Mouse (Mus musculus): ENCODE data around the gene Rab3gap2. TPM values are rescaled to one million over a fixed set of nuclear protein-coding genes. Genes with fewer than 3 reads are reported as not detected.

The Rab3gap2 gene
- 40.5 and 55.1 TPM in 2 replicates for total RNA-seq (2014; fragmentation: Nextera tagmentation)
- total RNA-seq (2017), result 41.1 and 41.6 TPM in 2 replicates

DNA sequence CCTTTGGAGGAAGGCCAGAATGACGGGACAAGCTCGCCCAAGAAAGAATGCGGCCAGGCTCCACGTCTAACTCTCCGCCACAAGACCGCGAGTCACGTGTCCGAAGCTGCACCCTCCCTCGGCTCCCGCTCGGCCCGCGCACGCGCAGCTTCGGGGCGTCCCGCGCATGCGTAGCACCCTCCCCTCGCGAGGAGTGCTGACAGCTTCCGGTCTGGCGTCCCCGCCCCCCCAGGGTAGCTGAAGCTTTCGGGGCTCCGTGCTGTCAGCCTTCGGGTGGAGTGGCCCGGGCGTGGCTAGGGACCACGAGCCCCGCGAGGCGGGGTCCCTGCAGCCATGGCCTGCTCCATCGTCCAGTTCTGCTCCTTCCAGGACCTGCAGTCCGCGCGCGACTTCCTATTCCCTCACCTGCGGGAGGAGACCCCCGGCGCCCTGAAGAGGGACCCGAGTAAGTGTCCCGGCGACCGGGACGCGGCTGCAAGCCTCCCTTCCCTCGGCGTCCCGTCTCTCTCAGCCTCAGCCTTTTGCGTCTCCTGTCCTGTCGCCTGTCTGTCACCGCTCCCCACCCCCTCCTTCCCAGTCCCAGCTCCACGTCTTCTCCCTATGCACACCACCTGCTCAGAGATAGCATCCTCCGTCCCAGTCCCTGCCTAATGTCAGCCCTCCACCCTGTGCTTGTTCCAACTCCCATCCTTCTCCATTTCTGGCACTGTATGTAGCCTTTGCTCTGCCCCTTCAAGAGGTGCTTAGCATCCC lies at the start of gene Rab3gap2:
Gene Rab3gap2, plus strand, starts transcription at position 209 of the 753 bp plus-strand sequence.
- peak; percentile 76 for ATAC-seq (replicated peaks; ENCODE audit: low FRiP score, low TSS enrichment, poor library complexity, severe bottlenecking)

- ATAC-seq (replicated peaks; ENCODE audit: low FRiP score, low TSS enrichment, poor library complexity, severe bottlenecking), result no peak
Measured at GRCm38 (mm10) chr1:185173641-185174040, 30.3 kb upstream of the Rab3gap2 start.

DNA sequence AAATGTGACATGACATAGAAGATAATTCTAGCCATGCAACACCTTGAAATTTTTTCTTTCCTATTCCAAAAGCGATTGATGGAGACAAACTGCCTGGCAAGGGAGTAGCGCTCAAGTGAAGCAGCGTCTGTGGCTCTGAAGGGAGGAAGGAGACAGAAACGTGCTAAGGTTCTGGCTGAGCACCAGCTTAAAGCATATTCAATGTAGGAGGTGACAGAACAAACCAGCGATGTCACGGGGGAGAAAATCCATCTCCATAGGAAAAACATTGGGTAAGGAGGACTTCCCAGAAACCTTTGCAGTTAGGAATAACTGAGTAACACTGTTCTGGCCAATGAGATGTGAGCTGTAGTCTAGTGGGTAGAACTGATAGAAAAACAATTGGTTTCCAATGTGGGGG lies 26.1 kb upstream of the Rab3gap2 start:
- no peak for ATAC-seq (replicated peaks; ENCODE audit: low FRiP score, low TSS enrichment, poor library complexity, severe bottlenecking)

GRCm38 (mm10) chr1:185183591-185184330 lies 20.2 kb upstream of the Rab3gap2 start:
- no peak for ATAC-seq (replicated peaks; ENCODE audit: low FRiP score, low TSS enrichment, poor library complexity, severe bottlenecking)

GRCm38 (mm10) chr1:185185556-185185955 lies 18.4 kb upstream of the Rab3gap2 start:
- ATAC-seq (replicated peaks; ENCODE audit: low FRiP score, low TSS enrichment, poor library complexity, severe bottlenecking), result no peak

GRCm38 (mm10) chr1:185187135-185187785 lies 16.7 kb upstream of the Rab3gap2 start:
- peak; percentile 75 for ATAC-seq (replicated peaks; ENCODE audit: low FRiP score, low TSS enrichment, poor library complexity, severe bottlenecking)

DNA sequence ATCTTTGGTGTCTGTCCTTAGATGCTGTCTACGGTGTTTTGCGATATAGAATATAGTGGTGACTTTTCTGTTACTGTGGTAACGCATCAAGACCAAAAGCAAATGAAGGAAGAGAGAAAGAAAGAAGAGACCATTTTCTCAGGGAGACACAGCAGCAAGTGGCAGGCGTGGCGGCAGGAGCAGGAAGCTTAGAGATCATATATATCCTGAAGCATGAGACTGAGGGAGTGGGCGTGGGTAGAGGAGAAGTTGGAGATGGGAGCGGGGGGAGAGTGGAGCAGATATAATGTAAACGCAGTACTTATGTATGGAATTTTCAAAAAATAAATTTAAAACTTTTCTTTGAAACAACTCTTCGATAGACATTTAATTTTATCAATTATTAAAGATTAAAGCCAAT lies 14.0 kb upstream of the Rab3gap2 start:
- ATAC-seq (replicated peaks; ENCODE audit: low FRiP score, low TSS enrichment, poor library complexity, severe bottlenecking), result no peak

GRCm38 (mm10) chr1:185192087-185192486 lies 11.8 kb upstream of the Rab3gap2 start:
- no peak for ATAC-seq (replicated peaks; ENCODE audit: low FRiP score, low TSS enrichment, poor library complexity, severe bottlenecking)

- peak; percentile 79 for ATAC-seq (replicated peaks; ENCODE audit: low FRiP score, low TSS enrichment, poor library complexity, severe bottlenecking)
Measured at GRCm38 (mm10) chr1:185193509-185193908, 10.4 kb upstream of the Rab3gap2 start.

GRCm38 (mm10) chr1:185196323-185196722 lies 7.6 kb upstream of the Rab3gap2 start:
- no peak for ATAC-seq (replicated peaks; ENCODE audit: low FRiP score, low TSS enrichment, poor library complexity, severe bottlenecking)

GRCm38 (mm10) chr1:185200571-185201395 lies 3.1 kb upstream of the Rab3gap2 start:
- ATAC-seq (replicated peaks; ENCODE audit: low FRiP score, low TSS enrichment, poor library complexity, severe bottlenecking), result no peak

DNA sequence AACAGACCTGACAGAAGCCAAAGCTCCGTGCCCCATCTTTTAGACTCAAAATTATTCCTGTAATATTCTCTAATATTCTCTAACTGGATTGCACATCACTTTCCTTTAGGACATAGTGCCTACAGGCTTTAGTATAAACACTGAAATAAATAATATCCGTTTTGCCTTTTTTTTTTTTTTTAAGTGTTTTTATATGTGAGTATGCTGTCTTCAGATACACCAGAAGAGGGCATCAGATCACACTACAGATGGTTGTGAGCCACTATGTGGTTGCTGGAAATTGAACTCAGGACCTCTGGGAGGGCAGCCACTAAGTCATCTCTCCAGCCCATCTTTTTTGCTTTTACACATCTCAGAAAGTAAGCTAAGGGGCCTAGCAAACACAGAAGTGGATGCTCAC lies 1.9 kb upstream of the Rab3gap2 start:
- no peak for ATAC-seq (replicated peaks; ENCODE audit: low FRiP score, low TSS enrichment, poor library complexity, severe bottlenecking)

DNA sequence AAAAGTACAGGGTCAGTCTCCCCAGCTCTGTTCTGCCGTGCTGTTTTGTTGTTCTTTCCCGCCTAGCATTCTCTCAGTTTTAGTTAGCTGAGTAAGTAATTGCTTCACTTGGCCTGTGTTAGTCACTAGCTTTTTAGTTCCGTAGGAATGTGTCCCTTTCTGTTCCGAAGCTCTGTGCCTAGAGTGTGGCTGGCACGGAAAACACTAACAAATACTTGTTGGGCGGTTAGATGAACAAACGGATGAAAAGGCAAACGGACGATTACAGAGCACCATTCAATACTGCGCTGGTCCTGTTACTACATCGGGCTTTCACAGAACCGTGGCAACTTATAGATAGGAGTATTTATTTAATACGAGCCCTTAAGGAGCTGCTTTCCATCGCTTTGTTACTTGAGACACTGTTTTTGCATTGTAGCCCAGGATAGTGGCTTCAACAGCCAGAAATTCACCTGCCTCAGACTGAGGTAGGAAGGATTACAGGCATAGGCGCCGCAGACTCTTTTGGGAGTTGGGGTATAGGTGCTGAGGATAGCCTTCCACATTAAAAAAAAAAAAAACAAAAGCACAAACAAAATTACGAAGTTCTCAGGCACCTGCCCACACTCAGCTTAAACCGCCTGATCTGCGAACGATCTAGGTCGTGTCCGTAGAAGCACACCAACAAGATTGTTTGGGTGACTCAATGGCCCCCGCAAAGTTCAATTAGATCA lies 565 bp upstream of the Rab3gap2 start:
- peak; percentile 9 for ATAC-seq (replicated peaks; ENCODE audit: low FRiP score, low TSS enrichment, poor library complexity, severe bottlenecking)

DNA sequence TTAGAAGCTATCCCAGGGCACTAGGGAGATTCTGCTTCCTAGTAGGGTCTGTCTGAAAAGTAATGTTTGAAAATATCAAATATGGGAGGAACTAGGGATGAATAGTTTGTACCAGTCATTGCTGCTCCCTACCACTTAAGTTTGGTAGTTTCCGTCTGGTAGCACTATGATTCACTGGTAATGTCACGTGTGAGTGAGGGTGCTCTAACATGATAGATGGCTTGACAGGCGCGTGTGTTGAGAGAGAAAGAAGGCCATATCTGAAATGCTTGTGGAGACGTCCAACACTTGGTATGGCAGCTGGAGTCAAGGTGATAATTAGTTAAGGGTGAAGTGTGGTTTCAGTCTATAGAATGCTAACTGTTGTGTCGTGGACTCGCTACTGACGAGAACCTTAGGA lies 1.2 kb downstream of the Rab3gap2 start:
- peak; percentile 71 for ATAC-seq (replicated peaks; ENCODE audit: low FRiP score, low TSS enrichment, poor library complexity, severe bottlenecking)

GRCm38 (mm10) chr1:185207851-185208595 lies 4.1 kb downstream of the Rab3gap2 start:
- no peak for ATAC-seq (replicated peaks; ENCODE audit: low FRiP score, low TSS enrichment, poor library complexity, severe bottlenecking)

- ATAC-seq (replicated peaks; ENCODE audit: low FRiP score, low TSS enrichment, poor library complexity, severe bottlenecking), result no peak
Measured at GRCm38 (mm10) chr1:185208766-185209165, 4.8 kb downstream of the Rab3gap2 start.

GRCm38 (mm10) chr1:185209641-185210176 lies 5.8 kb downstream of the Rab3gap2 start:
- ATAC-seq (replicated peaks; ENCODE audit: low FRiP score, low TSS enrichment, poor library complexity, severe bottlenecking), result 0 out of 2 replicates have a peak, but pooled peaks have one; percentile 9

DNA sequence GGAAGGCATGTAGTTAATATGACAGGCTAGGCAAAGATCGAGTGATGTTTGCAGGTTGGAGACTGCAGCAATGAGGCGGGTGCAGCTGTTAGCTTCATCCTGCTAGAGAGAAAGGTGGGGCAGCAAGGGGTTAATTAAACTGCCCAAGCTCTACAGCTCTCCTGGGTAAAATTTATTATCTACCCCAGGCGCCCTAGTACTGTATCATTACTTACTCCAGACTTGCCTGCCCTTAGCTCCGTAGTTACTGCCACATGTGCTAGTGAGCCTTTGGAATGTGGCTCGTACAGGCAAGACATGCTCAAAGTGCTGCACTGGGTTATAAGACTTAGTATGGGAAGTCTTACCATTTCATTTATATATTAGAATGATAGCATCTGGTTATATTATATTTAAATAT lies 12.4 kb downstream of the Rab3gap2 start:
- ATAC-seq (replicated peaks; ENCODE audit: low FRiP score, low TSS enrichment, poor library complexity, severe bottlenecking), result peak; percentile 68; the same call in 1 of the 2 replicates

Data from megakaryocyte-erythroid progenitor cell, adult 5-6 weeks (primary cell).